Mouse (Mus musculus) adrenal gland, postnatal 36 days (tissue): ENCODE measurements around the gene Cmtm1. TPM values are rescaled to one million over a fixed set of nuclear protein-coding genes. Genes with fewer than 3 reads are reported as not detected.
"Not testable (repeated sequence)": the region's sequence is repeated elsewhere in the genome, so short reads cannot be mapped to it uniquely, and the experiment has no call there.

Experiments
- DNase-seq, 2 experiments: peaks; one replicate each; pipeline ENCODE4 v3.0.0; 2021; ENCODE audit warnings: mixed read lengths in 1 of 2
- long read RNA-seq, 2 experiments: library from polyadenylated mRNA; stranded (forward); transcript quantifications; one replicate each; pipeline ENCODE4 v2.0.0; 2021; ENCODE audit warnings: borderline sequencing depth in 2 of 2
- total RNA-seq, 2 experiments: library from RNA; stranded (reverse); gene quantifications; 2 replicates each; pipeline ENCODE4 v1.2.3; 2021

Cmtm1 gene
- total RNA-seq: not detected
- long read RNA-seq, experiment 1: 0 reads
- long read RNA-seq, experiment 2: 0 reads

DNA sequence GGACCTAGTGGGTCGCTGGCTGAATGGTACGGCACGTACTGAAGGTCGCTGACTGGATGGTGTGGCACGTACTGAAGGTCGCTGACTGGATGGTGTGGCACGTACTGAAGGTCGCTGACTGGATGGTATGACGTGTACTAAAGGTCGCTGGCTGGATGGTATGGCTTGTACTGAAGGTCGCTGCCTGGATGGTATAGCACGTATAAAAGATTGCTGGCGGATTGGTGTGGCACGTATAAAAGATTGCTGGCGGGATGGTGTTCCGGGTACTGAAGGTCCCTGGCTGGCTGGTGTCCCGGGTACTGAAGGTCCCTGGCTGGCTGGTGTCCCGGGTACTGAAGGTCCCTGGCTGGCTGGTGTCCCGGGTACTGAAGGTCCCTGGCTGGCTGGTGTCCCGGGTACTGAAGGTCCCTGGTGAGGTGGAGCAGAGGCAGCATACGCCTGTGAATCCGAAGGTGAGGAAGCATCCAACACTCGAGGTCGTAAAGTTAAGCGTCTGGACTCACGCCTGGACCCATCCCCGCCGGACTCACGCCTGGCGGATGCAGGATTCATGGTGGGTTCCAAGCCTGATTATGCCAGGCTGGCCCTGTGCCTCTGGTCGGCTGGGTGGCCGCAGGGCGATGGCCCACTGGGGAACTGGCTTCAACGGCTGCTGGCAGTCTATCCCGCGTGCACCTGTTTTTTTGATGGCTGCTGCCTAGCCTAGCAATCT, at the start of gene Cmtm1, which contains the start of gene Gm45711:
Gene Cmtm1, minus strand, starts transcription at position 705 of the 715 bp plus-strand sequence.
Gene Gm45711, minus strand, starts transcription at position 641 of the 715 bp plus-strand sequence.
- DNase-seq: peak; percentile 78 to 85

- no peak for DNase-seq
Observed at GRCm38 (mm10) chr8:104358637-104359036, 48.7 kb upstream of the Cmtm1 start.

DNA sequence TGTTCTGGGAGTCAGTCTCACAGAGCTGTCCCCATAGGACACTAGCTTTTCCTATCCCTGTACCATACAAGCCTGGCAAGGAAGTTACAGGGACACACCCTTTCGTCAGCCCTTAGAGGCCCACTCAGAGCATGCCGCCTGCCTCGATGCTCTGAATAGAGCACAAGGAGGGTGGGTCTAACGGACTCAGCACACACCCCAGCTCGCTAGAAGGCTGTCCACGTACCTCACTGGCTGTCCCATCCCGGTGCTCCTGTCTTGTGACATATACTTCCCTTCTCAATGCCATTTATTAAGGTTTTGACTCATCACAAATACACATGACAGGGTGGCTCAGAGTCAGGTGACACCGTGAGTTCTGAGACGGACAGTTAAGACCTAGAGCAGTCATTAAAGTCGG, 44.6 kb upstream of the Cmtm1 start:
- no peak for DNase-seq

DNA sequence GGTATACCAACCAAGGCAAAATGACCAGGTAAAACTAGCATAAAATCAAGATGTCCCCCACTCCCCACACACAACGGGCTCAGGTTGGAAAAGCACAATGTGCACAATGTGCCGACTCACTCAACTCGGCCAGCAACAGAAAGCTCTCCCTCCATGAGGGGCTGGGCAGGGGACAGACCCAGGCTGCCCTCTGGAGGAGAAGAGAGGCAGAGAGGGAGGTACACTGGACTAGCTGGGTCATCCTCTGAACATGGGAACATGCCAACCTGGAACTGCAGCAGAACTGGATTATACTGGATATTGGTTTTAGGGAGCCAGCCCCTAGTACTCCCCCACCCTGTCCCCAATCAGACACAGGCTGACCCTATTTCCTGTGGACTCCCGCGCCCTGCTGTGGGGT, 43.2 kb upstream of the Cmtm1 start:
- no peak for DNase-seq

DNA sequence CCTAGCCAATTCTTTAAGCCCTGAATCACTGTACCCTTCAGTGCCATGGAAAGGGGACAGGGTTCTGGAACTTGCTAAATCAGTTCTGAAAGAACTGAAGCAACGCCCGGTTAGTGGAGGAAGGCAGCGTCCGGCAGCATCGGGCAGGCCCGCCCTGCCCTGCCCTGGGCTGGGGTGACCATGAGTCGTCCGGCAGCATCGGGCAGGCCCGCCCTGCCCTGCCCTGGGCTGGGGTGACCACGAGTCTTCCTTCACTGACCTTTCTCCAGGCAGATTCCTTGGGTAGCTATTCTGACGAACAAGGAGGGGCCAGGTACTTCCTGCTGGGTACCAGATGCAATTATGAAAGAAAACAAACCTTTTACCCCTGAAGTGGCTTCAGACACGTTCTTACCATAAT, 40.1 kb upstream of the Cmtm1 start:
- DNase-seq: no peak

GRCm38 (mm10) chr8:104348971-104349370, 39.0 kb upstream of the Cmtm1 start:
- no peak for DNase-seq

- DNase-seq: peak; percentile 18 to 42
Observed at GRCm38 (mm10) chr8:104346706-104347105, 36.8 kb upstream of the Cmtm1 start.

GRCm38 (mm10) chr8:104344622-104345021, 34.7 kb upstream of the Cmtm1 start:
- DNase-seq: no peak

DNA sequence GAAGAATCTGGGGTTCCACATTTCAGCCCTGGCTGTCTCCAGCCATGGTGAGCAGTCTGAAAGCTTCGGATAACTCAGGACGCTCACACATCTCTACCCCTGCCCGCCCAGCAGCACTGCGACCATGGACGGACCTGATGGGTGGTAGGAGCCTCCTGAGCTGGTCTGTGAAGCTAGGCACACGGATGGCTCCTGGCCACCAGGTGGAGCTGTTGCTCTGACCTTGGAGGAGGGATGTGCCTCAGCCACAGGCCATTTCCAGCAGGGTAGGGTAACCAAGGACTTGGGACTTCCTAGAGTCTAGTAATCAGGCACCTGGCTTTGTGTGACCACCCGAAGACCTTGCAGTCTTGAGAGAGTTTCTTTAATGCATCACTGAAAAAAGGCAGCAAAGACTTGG, 34.0 kb upstream of the Cmtm1 start:
- peak; percentile 90 to 93 for DNase-seq

DNA sequence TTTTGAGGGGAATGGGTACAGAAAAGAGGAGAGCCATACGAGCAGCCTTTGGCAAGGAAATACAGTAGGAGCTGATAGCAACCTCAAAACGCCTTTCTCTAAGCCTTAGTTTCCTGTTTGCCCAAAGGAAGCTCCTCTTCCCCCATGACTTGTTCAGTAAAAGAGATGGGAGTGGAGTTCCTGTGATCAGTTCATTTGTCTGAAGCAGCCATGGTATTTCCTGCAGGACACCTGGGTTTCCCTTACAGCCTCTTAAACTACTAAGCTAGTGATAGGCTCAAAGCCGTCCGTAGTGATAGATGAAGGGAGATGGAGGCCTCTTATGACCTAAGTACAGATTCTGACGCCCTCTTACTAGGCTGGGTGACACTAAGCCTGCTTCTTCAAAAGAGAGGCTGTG, 32.5 kb upstream of the Cmtm1 start:
- no peak for DNase-seq

DNA sequence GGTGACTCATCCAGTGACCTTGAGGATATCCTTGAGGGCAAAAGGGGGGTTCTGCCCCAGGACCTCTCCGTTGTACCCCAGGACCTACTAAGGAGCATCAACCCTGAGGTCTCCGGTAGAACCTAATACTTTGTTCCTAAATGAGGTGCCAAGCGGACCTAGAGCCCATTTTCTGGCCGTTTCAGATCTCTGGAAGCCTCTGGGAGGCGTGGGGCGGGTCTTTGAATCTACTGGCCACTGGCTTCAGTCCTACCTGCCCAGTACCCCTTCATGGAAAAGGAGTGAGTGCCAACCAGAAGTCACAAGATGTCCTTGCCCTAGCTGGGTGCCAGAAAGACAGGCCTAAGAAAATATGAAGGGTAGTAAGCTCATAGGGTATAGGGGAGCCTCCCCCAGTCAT, 31.7 kb upstream of the Cmtm1 start:
- no peak for DNase-seq

- DNase-seq: peak; percentile 87 to 89
Observed at GRCm38 (mm10) chr8:104341106-104341561, 31.2 kb upstream of the Cmtm1 start.

DNA sequence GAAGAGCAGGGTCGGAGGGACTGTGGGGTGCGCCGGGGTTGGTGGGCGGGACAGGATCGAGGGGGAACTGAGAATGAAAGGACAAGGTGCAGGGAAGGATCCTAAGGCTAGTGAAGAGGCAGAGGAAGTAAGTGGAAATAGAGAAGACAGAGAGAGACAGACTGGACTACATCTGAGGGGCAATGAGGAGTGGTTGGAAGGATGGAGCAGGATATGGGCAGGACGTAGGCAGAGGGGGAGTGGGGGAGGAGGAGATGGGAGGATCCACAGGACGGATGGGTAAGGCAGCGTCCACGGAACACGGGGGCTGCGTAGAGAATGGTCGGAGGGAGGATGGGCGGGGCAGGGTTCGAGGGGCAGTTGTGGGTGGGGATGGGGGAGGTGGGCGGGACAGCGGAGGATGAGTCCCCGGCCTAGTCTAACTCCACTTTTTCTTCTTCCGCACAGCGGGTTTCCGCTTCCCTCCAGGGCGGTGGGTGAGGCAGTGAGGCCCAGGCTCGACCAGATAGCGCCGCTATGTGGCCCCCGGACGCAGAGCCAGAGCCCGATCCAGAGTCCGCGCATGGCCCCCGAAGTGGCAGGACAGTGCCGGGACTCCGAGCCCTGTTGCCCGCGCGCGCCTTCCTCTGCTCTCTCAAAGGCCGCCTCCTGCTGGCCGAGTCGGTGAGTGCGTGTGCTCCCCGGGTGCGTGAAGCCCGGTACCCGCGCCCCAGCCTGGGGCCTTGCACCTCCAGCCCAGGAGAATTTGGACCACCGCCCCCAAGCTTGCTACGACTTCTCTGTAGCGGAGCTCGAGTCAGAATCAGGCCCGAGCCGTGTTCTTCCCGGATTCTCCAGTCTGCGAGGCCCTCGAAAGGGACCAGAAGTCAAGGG, 30.5 kb upstream of the Cmtm1 start:
- peak; percentile 87 to 92 for DNase-seq

DNA sequence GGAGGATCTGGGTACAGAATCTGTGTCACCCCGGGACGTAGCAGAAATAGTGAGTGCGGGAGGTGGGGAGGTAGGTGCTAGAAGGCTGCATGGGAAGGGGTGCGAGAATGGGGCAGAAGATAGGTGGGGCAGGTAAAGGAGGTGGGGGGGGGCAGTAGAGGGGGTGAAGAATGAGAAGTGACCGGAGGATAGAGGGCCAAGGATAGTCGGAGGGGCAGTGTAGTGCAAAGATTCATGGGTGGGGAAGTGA, 30.0 kb upstream of the Cmtm1 start:
- DNase-seq: no peak

DNA sequence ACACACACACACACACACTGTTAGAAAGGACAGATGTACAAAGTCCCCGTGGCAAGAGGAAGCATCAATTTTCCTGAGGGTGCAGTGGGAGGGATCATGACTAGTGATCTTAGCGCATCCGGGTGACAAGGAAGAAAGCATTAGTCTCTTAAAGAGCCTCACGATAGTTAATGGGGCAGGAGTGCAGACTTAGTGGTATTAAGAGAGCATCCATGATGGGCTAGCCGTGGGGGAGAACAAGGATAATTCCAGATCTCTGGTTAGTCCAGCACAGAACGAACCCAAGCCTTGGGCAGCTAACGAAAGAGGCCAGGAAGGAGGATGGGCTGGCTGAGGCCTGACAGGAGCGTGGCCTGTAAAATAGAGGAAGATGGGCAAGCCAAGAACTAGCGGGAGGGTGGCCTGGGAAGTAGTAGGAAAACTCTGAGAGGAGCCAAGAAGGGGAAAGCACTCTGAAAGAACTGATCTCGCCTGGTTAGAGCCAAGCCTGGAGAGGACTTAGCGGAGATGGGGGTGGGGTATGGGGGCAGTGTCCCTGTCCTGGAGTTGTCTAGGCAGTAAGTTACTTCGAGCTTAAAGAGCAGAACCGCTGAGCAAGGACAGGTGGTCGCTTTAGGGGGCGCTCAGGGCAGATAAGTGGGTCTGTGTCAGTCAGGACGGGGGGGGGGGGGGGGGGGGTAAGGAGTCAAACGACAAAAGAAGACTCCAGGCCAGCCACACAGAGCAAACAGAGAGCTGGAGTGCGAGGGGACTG, 29.5 kb upstream of the Cmtm1 start, which contains the start of gene Cmtm3:
Gene Cmtm3, plus strand, starts transcription at position 182 of the 754 bp plus-strand sequence.
- DNase-seq: peak; percentile 31 to 54

DNA sequence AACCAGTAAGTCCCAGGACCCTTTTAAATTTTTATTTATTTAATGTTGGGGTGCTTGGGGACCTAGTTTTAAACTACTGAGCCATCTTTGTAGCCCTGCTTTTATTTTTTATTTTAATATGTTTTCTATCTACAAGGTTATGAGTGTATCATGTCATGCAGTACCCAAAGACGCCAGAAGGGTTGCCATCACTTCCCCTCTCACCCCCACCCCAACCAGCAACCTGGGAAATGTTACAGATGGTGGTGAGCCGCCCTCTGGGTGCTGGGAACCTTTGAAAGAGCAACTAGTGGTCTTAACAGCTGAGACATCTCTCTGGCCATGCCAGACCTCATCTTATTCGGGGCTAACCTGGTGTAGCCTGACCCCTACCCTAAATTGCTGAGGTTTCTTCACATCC, 27.9 kb upstream of the Cmtm1 start:
- no peak for DNase-seq

GRCm38 (mm10) chr8:104336806-104337205, 26.9 kb upstream of the Cmtm1 start:
- no peak for DNase-seq

- DNase-seq: no peak
Observed at GRCm38 (mm10) chr8:104334196-104334595, 24.3 kb upstream of the Cmtm1 start.

- no peak for DNase-seq
Observed at GRCm38 (mm10) chr8:104333786-104334185, 23.8 kb upstream of the Cmtm1 start.

GRCm38 (mm10) chr8:104332665-104333631, 23.0 kb upstream of the Cmtm1 start:
- no peak for DNase-seq

DNA sequence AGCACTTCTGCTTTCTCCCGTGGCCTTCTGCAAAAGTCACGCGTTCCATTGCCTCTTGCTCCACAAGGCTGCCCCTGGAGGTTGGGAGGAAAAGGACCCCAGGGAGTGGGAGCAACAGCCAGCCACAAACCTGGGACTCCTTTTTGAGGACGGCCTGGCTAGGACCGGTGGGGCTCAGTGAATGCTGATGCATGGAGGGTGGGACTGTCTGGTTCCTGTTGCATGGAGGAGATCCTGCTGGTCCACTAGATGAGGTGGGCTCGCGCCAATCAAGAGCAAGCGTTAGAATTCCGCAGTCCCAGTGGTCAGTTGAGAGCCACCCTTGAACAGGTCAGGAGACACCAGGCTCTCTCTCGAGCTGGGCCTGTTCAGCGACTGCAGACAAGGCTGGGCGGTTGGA, 12.0 kb upstream of the Cmtm1 start, which contains the start of gene Cmtm2b:
Gene Cmtm2b, plus strand, starts transcription at position 301 of the 400 bp plus-strand sequence.
- not testable (repeated sequence) for DNase-seq
